Mouse (Mus musculus): Measurements from ENCODE around the gene Epp13. TPM values are rescaled to one million over a fixed set of nuclear protein-coding genes. Genes with fewer than 3 reads are reported as not detected.
A peak's percentile ranks its signal among the peaks of the same experiment; 100 is the strongest.
"Not testable (repeated sequence)": the region's sequence is repeated elsewhere in the genome, so short reads cannot be mapped to it uniquely, and the experiment has no call there.

Gene Epp13
- polyA plus RNA-seq, 1 experiment = not detected

DNA sequence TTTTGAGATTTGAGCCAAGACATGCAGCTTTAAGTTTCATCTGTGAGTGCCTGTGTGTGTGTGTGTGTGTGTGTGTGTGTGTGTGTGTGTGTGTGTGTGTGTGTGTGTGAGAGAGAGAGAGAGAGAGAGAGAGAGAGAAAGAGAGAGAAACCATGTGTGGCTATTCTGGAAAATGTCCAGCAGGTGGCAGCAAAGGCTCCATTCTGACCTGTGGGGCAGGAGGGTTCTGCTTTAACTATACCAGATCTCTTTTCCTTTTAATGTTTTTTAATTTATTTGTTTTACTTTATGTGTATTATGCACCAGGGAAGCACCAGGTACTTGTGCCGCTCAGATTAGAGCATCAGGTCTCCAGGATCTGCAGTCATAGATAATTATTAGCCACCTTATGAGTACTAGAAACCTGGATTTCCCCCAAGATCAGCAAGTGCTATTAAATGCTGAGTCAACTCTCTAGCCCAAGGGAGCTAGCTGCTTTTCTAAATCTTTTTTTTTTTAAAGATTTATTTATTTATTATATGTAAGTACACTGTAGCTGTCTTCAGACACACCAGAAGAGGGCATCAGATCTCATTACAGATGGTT is 11.6 kb upstream of the Epp13 start:
- not testable (repeated sequence) for H3K4me3 ChIP-seq (replicated peaks; ENCODE audit: insufficient read depth, low read depth, low read length); H3K27me3 ChIP-seq (ENCODE audit: control insufficient read depth, insufficient read depth, low read length); H3K27ac ChIP-seq (ENCODE audit: insufficient read depth, low read length); H3K4me1 ChIP-seq (ENCODE audit: control insufficient read depth, insufficient read depth, low read length)
- DNase-seq = peak; percentile 31 to 37
- WGBS = 27% methylated on average over 1 of the region's 1 CpGs
- peak; percentile 56 for TF ChIP-seq CTCF (IDR thresholded peaks at IDR 0.05; ENCODE audit: borderline replicate concordance, insufficient read depth, low read depth, low read length)

DNA sequence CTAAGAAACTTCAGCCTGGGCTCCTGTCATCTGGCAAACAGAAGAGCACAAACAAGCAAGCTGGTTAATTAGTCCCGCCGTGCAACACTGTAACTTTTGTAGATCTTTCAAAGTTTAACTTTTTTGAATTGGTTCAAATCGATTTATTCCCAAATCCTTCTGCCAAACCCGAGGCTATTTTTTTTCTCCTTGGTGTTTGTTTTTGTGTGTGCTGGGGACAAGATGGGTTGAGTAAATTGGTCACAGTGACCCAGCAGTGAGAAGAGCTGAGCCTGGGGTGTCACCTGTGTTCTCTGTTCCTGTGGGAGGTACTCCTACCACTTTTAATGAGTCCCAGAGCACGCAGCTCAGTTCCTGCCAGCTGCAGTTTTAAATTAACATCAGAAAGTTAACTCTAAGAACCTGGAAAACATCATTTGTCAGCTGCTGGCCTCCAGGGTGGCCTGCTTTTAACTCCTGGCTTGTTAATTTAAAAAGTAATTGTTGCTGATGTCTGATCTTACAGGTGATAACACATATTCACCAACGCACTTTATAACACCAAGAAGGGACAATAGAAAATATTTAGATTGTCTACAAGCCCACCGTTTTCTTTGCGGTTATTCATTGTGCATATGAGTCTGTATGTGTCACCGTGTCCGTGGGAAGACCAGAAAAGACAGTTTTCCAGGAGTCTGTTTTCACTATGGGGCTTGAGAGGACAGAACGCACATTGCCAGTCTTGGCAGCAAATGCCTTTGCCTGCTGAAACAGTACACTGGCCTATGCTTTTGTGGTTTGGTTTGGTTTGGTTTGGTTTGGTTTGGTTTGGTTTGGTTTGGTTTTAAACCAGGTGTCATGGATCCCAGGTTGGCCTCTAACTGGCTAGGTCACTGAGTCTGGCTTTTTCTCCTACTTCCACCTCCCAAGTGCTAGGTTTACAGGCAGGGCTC is 7.9 kb upstream of the Epp13 start:
- no peak for TF ChIP-seq CTCF (IDR thresholded peaks at IDR 0.05; ENCODE audit: borderline replicate concordance, insufficient read depth, low read depth, low read length)
- no peak for TF ChIP-seq POLR2A (IDR thresholded peaks at IDR 0.05; ENCODE audit: borderline replicate concordance, insufficient read depth, low read length)
- Histone ChIP-seq H3K27me3 (ENCODE audit: control insufficient read depth, insufficient read depth, low read length) (no peaks in the 10 kb centered on the region), H3K27ac (ENCODE audit: insufficient read depth, low read length) (no peak overlapping the region), H3K4me1 (ENCODE audit: control insufficient read depth, insufficient read depth, low read length) (no peaks in the 10 kb centered on the region), H3K4me3 (replicated peaks; ENCODE audit: insufficient read depth, low read depth, low read length) (no peak overlapping the region)
- DNase-seq = no peak
- 57% methylated on average over 11 of the region's 11 CpGs for WGBS

DNA sequence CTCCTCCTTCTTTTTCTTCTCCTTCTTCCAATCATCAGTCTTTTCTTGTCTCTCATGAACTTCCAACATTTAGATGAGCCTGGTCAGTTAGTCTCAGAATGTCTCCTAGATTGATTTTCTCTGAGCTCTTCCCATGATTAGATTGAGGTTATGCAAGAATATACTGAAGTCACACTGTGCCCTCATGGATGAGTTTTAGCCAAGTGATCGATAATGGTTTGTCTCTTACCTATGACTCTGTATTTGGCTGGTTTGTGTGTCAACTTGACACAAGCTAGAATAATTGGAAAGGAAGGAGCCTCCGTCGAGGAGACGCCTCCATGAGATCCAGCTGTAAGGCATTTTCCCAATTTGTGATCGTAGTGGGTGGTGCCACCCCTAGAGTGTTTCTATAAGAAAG is 1.9 kb downstream of the Epp13 start:
- 91% methylated on average over 5 of the region's 5 CpGs for WGBS
- TF ChIP-seq POLR2A (IDR thresholded peaks at IDR 0.05; ENCODE audit: borderline replicate concordance, insufficient read depth, low read length) = no peak
- TF ChIP-seq CTCF (IDR thresholded peaks at IDR 0.05; ENCODE audit: borderline replicate concordance, insufficient read depth, low read depth, low read length) = no peak
- Histone ChIP-seq H3K4me3 (replicated peaks; ENCODE audit: insufficient read depth, low read depth, low read length) (no peak overlapping the region), H3K27ac (ENCODE audit: insufficient read depth, low read length) (no peak overlapping the region), H3K27me3 (ENCODE audit: control insufficient read depth, insufficient read depth, low read length) (no peaks in the 10 kb centered on the region), H3K4me1 (ENCODE audit: control insufficient read depth, insufficient read depth, low read length) (no peaks in the 10 kb centered on the region)
- DNase-seq = no peak

DNA sequence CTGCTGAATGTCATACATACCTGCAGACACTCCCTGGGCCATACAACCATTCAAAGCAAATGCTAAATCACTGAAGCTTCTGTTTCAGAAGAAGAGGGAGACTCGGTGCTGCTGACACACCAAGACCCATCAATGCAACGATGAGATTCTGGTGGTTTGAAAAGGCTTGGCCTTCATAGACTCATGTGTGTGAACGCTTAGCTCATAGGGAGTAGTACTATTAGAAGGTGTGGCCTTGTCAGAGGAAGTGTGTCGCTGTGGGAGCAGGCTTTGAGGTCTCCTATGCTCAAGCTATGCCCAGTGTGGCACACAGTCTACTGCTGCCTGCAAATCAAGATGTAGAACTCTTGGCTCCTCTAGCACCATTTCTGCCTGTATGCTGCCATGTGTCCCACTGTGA is 4.9 kb downstream of the Epp13 start:
- TF ChIP-seq POLR2A (IDR thresholded peaks at IDR 0.05; ENCODE audit: borderline replicate concordance, insufficient read depth, low read length) (no peak), CTCF (IDR thresholded peaks at IDR 0.05; ENCODE audit: borderline replicate concordance, insufficient read depth, low read depth, low read length) (no peak)
- WGBS = 74% methylated on average over 4 of the region's 4 CpGs
- Histone ChIP-seq H3K4me1 (ENCODE audit: control insufficient read depth, insufficient read depth, low read length) (no peaks in the 10 kb centered on the region), H3K27ac (ENCODE audit: insufficient read depth, low read length) (no peak overlapping the region), H3K27me3 (ENCODE audit: control insufficient read depth, insufficient read depth, low read length) (no peaks in the 10 kb centered on the region), H3K4me3 (replicated peaks; ENCODE audit: insufficient read depth, low read depth, low read length) (no peak overlapping the region)
- DNase-seq = no peak

DNA sequence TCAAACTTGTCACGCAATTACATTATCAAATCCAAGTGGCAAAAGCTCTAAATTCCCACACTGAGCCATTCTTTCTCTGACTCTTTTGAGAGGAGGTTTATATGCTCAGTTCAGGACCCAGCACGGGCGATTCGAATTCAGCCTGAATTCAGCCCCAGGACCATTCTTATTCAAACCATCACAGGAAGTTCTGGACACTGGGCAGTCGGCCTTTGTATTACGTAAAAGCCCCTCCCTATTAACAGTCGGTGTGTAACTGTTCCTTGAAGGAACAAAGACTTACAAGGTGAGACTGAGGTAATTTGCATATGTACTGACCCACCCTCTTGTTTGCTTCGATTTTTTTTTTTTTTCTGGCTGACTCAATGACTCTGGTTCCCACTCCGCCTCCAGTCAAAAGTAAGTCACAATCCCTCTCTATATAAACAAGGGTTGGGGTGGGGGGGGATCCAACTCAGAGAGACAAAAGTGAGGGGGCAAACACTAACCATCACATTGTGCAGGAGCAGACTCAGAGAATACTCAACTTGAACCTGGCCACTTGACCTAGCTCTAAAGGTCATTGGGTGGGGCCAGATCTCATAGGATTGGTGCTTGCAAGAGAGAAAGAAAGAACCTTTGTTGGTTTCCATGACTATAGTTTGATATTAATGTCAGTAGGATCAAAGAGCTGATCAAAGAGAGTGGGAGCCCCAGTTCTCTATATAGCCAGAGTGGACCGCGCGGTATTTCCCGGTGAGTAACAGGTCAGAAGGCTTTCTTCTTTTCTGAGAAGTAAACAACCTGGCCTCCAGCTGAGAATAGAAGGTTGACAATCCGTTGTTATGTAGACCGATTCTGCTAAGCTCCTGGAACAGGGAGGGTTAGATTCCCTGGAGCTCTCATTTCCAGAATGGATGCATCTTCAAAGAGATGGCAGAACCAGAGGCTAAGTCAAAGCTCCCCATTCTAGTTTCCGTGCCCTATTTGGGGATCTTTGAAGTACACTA is 6.0 kb downstream of the Epp13 start:
- H3K4me3 ChIP-seq (replicated peaks; ENCODE audit: insufficient read depth, low read depth, low read length) = no peak overlapping the region
- TF ChIP-seq CTCF (IDR thresholded peaks at IDR 0.05; ENCODE audit: borderline replicate concordance, insufficient read depth, low read depth, low read length) = no peak
- no peak for TF ChIP-seq POLR2A (IDR thresholded peaks at IDR 0.05; ENCODE audit: borderline replicate concordance, insufficient read depth, low read length)
- H3K4me1 ChIP-seq (ENCODE audit: control insufficient read depth, insufficient read depth, low read length) = no peaks in the 10 kb centered on the region
- no peak for DNase-seq
- H3K27me3 ChIP-seq (ENCODE audit: control insufficient read depth, insufficient read depth, low read length) = no peaks in the 10 kb centered on the region
- no peak overlapping the region for H3K27ac ChIP-seq (ENCODE audit: insufficient read depth, low read length)
- 28% methylated on average over 16 of the region's 16 CpGs for WGBS

DNA sequence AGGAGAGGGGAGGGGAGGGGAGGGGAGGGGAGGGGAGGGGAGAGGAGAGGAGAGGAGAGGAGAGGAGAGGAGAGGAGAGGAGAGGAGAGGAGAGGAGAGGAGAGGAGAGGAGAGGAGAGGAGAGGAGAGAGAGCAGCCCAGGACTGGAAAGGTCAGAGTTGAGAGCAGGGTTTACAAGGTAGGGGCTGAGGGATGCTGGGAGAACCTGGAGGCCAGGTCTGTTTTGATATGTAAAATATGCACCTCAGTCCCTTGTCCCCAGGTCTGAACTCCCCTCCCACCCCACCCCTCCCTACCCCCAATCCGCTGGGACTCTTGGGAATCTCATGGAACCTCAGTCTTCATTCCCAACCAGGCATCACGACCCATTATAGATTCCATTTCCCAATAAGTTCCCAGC is 7.5 kb downstream of the Epp13 start:
- H3K4me1 ChIP-seq (ENCODE audit: control insufficient read depth, insufficient read depth, low read length); DNase-seq; H3K27ac ChIP-seq (ENCODE audit: insufficient read depth, low read length); H3K27me3 ChIP-seq (ENCODE audit: control insufficient read depth, insufficient read depth, low read length); H3K4me3 ChIP-seq (replicated peaks; ENCODE audit: insufficient read depth, low read depth, low read length): not testable (repeated sequence)
- 47% methylated on average over 2 of the region's 2 CpGs for WGBS

DNA sequence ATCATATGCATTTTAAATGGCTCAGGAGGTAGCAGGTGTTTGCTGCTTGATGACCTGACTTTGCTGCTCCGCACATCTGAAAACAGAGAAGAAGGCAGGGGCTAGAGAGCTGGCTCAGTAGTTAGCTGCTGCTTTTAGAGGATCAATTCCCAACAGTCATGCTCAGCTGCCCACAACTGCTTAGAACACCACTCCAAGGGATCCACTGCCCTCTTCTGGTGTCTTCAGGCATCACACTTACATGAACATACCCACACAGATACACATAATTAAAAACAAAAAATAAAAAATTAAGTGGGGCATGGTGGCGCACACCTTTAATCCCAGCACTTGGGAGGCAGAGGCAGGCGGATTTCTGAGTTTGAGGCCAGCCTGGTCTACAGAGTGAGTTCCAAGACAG is 9.6 kb downstream of the Epp13 start:
- WGBS = 85% methylated on average over 3 of the region's 3 CpGs
- Histone ChIP-seq H3K4me1 (ENCODE audit: control insufficient read depth, insufficient read depth, low read length) (no peaks in the 10 kb centered on the region), H3K27ac (ENCODE audit: insufficient read depth, low read length) (no peak overlapping the region), H3K4me3 (replicated peaks; ENCODE audit: insufficient read depth, low read depth, low read length) (no peak overlapping the region), H3K27me3 (ENCODE audit: control insufficient read depth, insufficient read depth, low read length) (no peaks in the 10 kb centered on the region)
- no peak for TF ChIP-seq POLR2A (IDR thresholded peaks at IDR 0.05; ENCODE audit: borderline replicate concordance, insufficient read depth, low read length)
- DNase-seq = no peak
